Mouse (Mus musculus): Measurements from ENCODE around the gene Tmem161a. TPM values are rescaled to one million over a fixed set of nuclear protein-coding genes. Genes with fewer than 3 reads are reported as not detected.

Tmem161a gene
- polyA plus RNA-seq, 1 experiment: 83.3 TPM

Other genes with a start within 250 kb of the Tmem161a start
- gene Gatad2a, start 176.0 kb upstream of the Tmem161a start, polyA plus RNA-seq (2012; rRNA removed): 28.6 and 31.0 TPM in 2 replicates
- 93.1 and 102 TPM in 2 replicates for gene Mau2, start 129.6 kb upstream of the Tmem161a start, polyA plus RNA-seq (2012; rRNA removed)
- 36.5 and 40.8 TPM in 2 replicates for gene Sugp1, start 129.5 kb upstream of the Tmem161a start, polyA plus RNA-seq (2012; rRNA removed)
- 4.9 and 5.9 TPM in 2 replicates for gene Tm6sf2, start 99.4 kb upstream of the Tmem161a start, polyA plus RNA-seq (2012; rRNA removed)
- 34.8 and 43.9 TPM in 2 replicates for gene Hapln4, start 88.9 kb upstream of the Tmem161a start, polyA plus RNA-seq (2012; rRNA removed)
- 98.8 and 102 TPM in 2 replicates for gene Ncan, start 51.5 kb upstream of the Tmem161a start, polyA plus RNA-seq (2012; rRNA removed)
- gene Nr2c2ap, start 41.0 kb upstream of the Tmem161a start, polyA plus RNA-seq (2012; rRNA removed): 23.7 and 23.8 TPM in 2 replicates
- 18.6 and 18.7 TPM in 2 replicates for gene Rfxank, start 33.2 kb upstream of the Tmem161a start, polyA plus RNA-seq (2012; rRNA removed)
- 99.2 and 100 TPM in 2 replicates for gene Borcs8, start 32.9 kb upstream of the Tmem161a start, polyA plus RNA-seq (2012; rRNA removed)
- 0.34 and 0.65 TPM in 2 replicates for gene Mef2b, start 32.6 kb upstream of the Tmem161a start, polyA plus RNA-seq (2012; rRNA removed)
- 51.0 and 51.3 TPM in 2 replicates for gene Slc25a42, start 39.9 kb downstream of the Tmem161a start, polyA plus RNA-seq (2012; rRNA removed)
- 102 and 116 TPM in 2 replicates for gene Sugp2, start 61.9 kb downstream of the Tmem161a start, polyA plus RNA-seq (2012; rRNA removed)
- gene Armc6, start 62.1 kb downstream of the Tmem161a start, polyA plus RNA-seq (2012; rRNA removed): 44.0 and 45.6 TPM in 2 replicates
- gene Homer3, start 110.5 kb downstream of the Tmem161a start, polyA plus RNA-seq (2012; rRNA removed): 18.2 and 18.5 TPM in 2 replicates
- gene Ddx49, start 130.1 kb downstream of the Tmem161a start, polyA plus RNA-seq (2012; rRNA removed): 48.6 and 51.7 TPM in 2 replicates
- 252 and 259 TPM in 2 replicates for gene Cope, start 130.2 kb downstream of the Tmem161a start, polyA plus RNA-seq (2012; rRNA removed)
- gene Cers1, start 143.4 kb downstream of the Tmem161a start, polyA plus RNA-seq (2012; rRNA removed): 86.7 and 86.9 TPM in 2 replicates
- gene Gdf1, start 157.5 kb downstream of the Tmem161a start, polyA plus RNA-seq (2012; rRNA removed): 34.8 and 63.7 TPM in 2 replicates
- 29.5 and 30.8 TPM in 2 replicates for gene Upf1, start 180.9 kb downstream of the Tmem161a start, polyA plus RNA-seq (2012; rRNA removed)
- 0.19 and 0.26 TPM in 2 replicates for gene Comp, start 201.2 kb downstream of the Tmem161a start, polyA plus RNA-seq (2012; rRNA removed)

Measured in frontal cortex, adult 2 months (tissue).